Mouse (Mus musculus) bone marrow, adult 2 months (tissue): ENCODE results near the gene Gm6096. TPM values are rescaled to one million over a fixed set of nuclear protein-coding genes. Genes with fewer than 3 reads are reported as not detected.

Experiments used
- H3K27ac ChIP-seq: fragments of 200-500 bp; 2 replicates; pipeline ENCODE4 v1.5.1; 2012; ENCODE audit warnings: low read depth, mild to moderate bottlenecking, control low read depth, inconsistent platforms, low read length; ENCODE audit not compliant: control insufficient read depth, poor library complexity, insufficient read depth
- H3K4me1 ChIP-seq: fragments of 200-500 bp; 2 replicates; pipeline ENCODE4 v1.6.1; 2011; ENCODE audit warnings: low read length; ENCODE audit not compliant: control insufficient read depth, insufficient read depth
- H3K4me3 ChIP-seq: fragments of 200-500 bp; replicated peaks from 2 replicates; pipeline ENCODE3; 2011; ENCODE audit warnings: mild to moderate bottlenecking, low read depth, low read length, control low read depth; ENCODE audit not compliant: control insufficient read depth
- CTCF ChIP-seq: fragments of 200-500 bp; IDR thresholded peaks from 2 replicates; pipeline ENCODE4 v1.5.1; 2011; ENCODE audit warnings: low read length, control low read depth; ENCODE audit not compliant: control insufficient read depth, insufficient read depth
- POLR2A ChIP-seq: fragments of 200-500 bp; IDR thresholded peaks from 2 replicates; pipeline ENCODE4 v1.6.1; 2011; ENCODE audit warnings: low read depth, mild to moderate bottlenecking, control low read depth, low read length, borderline replicate concordance; ENCODE audit not compliant: control insufficient read depth
- WGBS: fragments of 180-500 bp; shearing (Covaris S2); methylation state at CpG from one replicate; pipeline ENCODE4 v1.1.7; 2018; 5-methylcytosine and 5-hydroxymethylcytosine counted together
- polyA plus RNA-seq: library from polyadenylated mRNA; stranded (reverse); fragments of >200 nt; gene quantifications from 2 replicates; pipeline ENCODE4 v1.2.4, GENCODE M21; 2011; ENCODE audit warnings: low replicate concordance; ENCODE audit not compliant: missing spikeins, insufficient read depth, insufficient read length

Gm6096 gene
- polyA plus RNA-seq, 1 experiment: not detected

GRCm38 (mm10) chr7:34272465-34272864 is 21.6 kb downstream of the Gm6096 start:
- TF ChIP-seq POLR2A (no peak), CTCF (no peak)
- H3K27ac ChIP-seq: no peak overlapping the region
- no peaks in the 10 kb centered on the region; the same call in 1 of the 2 replicates for H3K4me1 ChIP-seq
- no peak overlapping the region for H3K4me3 ChIP-seq
- 56% methylated on average over 4 of the region's 4 CpGs for WGBS

DNA sequence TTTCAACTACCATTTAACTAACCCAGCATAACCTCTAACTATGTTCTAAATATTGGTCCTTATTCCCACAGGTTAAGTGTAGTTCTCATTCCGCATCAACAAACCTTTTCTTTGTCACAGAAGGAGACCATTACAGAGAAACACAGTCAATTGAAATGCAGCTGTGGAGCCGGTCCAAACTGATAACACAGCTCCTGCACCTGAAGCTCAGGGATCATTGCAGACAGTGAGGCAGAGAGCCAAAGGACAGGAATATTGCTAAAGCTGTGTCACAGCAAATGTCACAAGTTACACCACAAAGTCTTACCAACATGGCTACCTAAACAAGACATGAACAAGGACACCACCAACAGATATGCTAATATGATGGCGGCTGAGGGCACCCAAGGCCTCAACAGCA is 25.2 kb downstream of the Gm6096 start:
- Histone ChIP-seq H3K27ac (no peak overlapping the region), H3K4me1 (no peaks in the 10 kb centered on the region; the same call in 1 of the 2 replicates), H3K4me3 (no peak overlapping the region)
- WGBS: 82% methylated on average over 3 of the region's 3 CpGs
- TF ChIP-seq CTCF (no peak), POLR2A (no peak)

GRCm38 (mm10) chr7:34277656-34278055 is 26.8 kb downstream of the Gm6096 start:
- TF ChIP-seq CTCF (no peak), POLR2A (no peak)
- no peak overlapping the region for H3K4me3 ChIP-seq
- H3K4me1 ChIP-seq: no peaks in the 10 kb centered on the region; the same call in 1 of the 2 replicates
- 84% methylated on average over 2 of the region's 2 CpGs for WGBS
- H3K27ac ChIP-seq: no peak overlapping the region

- no peaks in the 10 kb centered on the region for H3K4me1 ChIP-seq
- H3K4me3 ChIP-seq: no peak overlapping the region
- no peak overlapping the region for H3K27ac ChIP-seq
- no peak for TF ChIP-seq POLR2A
- TF ChIP-seq CTCF: no peak
These were observed 39.8 kb downstream of the Gm6096 start for GRCm38 (mm10) chr7:34290450-34291151.

- Histone ChIP-seq H3K4me3 (no peak overlapping the region), H3K4me1 (no peaks in the 10 kb centered on the region), H3K27ac (no peak overlapping the region)
- TF ChIP-seq CTCF: no peak
- no peak for TF ChIP-seq POLR2A
- 6% methylated on average over 1 of the region's 1 CpGs for WGBS
These were observed 40.4 kb downstream of the Gm6096 start for GRCm38 (mm10) chr7:34291265-34291664.

DNA sequence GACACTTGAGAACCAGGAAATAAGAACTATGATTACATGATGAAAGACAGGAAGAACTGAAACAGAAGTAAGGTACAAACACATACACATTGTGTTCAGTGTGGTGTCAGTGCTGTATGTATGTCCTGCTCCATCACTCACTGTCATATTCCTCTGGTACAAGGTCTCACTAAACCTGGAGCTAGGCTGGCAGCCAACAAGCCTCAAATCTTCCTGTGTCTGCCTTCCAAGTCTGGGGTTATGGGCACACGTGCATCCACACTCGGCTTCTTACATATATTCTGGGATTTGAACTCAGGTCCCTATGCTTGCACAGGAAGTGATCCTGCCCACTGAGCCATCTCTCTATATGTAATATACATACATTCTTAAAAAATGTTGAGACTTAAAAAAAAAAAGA is 41.8 kb downstream of the Gm6096 start:
- Histone ChIP-seq H3K4me1 (no peaks in the 10 kb centered on the region), H3K27ac (no peak overlapping the region), H3K4me3 (no peak overlapping the region)
- TF ChIP-seq CTCF (no peak), POLR2A (no peak)
- 85% methylated on average over 2 of the region's 2 CpGs for WGBS

- TF ChIP-seq POLR2A: no peak
- TF ChIP-seq CTCF: no peak
These were observed 45.3 kb downstream of the Gm6096 start for GRCm38 (mm10) chr7:34296124-34296523.

GRCm38 (mm10) chr7:34298818-34299217 is 48.0 kb downstream of the Gm6096 start:
- Histone ChIP-seq H3K27ac (no peak overlapping the region), H3K4me1 (peaks cover 2% of the 10 kb centered on the region; the same call in 1 of the 2 replicates), H3K4me3 (no peak overlapping the region)
- WGBS: 85% methylated on average over 2 of the region's 2 CpGs
- TF ChIP-seq POLR2A: no peak
- TF ChIP-seq CTCF: no peak

More at GRCm38 (mm10) chr7:34296124-34296523, 45.3 kb downstream of the Gm6096 start:
- Histone ChIP-seq H3K4me1 (peaks cover 2% of the 10 kb centered on the region; the same call in 1 of the 2 replicates), H3K4me3 (no peak overlapping the region), H3K27ac (no peak overlapping the region)
- WGBS: 89% methylated on average over 3 of the region's 3 CpGs

Other genes with a start within 250 kb of the Gm6096 start
- not detected in 2 replicates for gene Scgb2b27, start 237.1 kb upstream of the Gm6096 start, polyA plus RNA-seq
- not detected in 2 replicates for gene Scgb1b27, start 229.6 kb upstream of the Gm6096 start, polyA plus RNA-seq
- gene Scgb1b30, start 155.6 kb upstream of the Gm6096 start, polyA plus RNA-seq: not detected in 2 replicates
- gene Wtip, start 117.8 kb upstream of the Gm6096 start, polyA plus RNA-seq: 2.3 TPM in 1 of 2 replicates, not detected in the other
- gene Uba2, start 81.4 kb upstream of the Gm6096 start, polyA plus RNA-seq: 50.3 and 72.5 TPM in 2 replicates
- 7.5 and 17.9 TPM in 2 replicates for gene Pdcd2l, start 54.4 kb upstream of the Gm6096 start, polyA plus RNA-seq
- 155 and 306 TPM in 2 replicates for gene Gpi1, start 20.7 kb upstream of the Gm6096 start, polyA plus RNA-seq
- 6.0 and 13.3 TPM in 2 replicates for gene 4931406P16Rik, start 62.5 kb downstream of the Gm6096 start, polyA plus RNA-seq
- gene Lsm14a, start 142.3 kb downstream of the Gm6096 start, polyA plus RNA-seq: 60.4 and 64.8 TPM in 2 replicates